Mouse (Mus musculus) lung, postnatal 25 days (tissue): ENCODE results near the gene Med22.
"Not testable (repeated sequence)": the region's sequence is repeated elsewhere in the genome, so short reads cannot be mapped to it uniquely, and the experiment has no call there.

Source experiments
- DNase-seq: peaks from one replicate; pipeline ENCODE4 v3.0.0; 2022; ENCODE audit warnings: low spot score

Med22 gene

GRCm38 (mm10) chr2:26915927-26916728 lies 5.7 kb upstream of the Med22 start, which contains the start of the genes Surf2 and Surf1:
Gene Surf2, plus strand, starts transcription at chr2:26916367.
Gene Surf1, minus strand, starts transcription at chr2:26916530.
- DNase-seq = peak; percentile 83

- DNase-seq = no peak
These were observed 3.9 kb upstream of the Med22 start for GRCm38 (mm10) chr2:26914148-26914941.

GRCm38 (mm10) chr2:26913416-26914147 lies 3.1 kb upstream of the Med22 start:
- DNase-seq = no peak

DNA sequence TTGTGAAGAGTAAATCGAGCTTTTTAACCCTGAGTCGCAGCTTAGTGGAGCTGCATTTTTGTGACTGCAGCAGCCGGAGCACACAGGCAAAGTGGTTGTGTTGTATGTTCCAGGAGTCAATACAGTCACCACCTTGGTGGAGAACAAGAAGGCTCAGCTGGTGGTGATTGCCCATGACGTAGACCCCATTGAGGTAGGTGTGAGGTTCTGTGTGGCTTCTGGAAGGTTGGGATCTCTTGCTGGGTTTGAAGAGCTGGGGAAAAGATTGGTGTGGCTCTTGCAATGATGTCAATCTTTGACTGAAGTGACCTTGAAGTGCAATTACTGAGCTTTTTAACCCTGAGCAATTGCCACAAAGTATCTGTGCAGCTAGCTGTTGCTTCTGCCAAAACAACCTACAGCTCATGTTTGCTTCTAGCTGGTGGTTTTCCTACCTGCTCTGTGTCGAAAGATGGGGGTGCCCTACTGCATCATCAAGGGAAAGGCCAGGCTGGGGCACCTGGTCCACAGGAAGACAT lies 1.8 kb upstream of the Med22 start:
- no peak for DNase-seq

DNA sequence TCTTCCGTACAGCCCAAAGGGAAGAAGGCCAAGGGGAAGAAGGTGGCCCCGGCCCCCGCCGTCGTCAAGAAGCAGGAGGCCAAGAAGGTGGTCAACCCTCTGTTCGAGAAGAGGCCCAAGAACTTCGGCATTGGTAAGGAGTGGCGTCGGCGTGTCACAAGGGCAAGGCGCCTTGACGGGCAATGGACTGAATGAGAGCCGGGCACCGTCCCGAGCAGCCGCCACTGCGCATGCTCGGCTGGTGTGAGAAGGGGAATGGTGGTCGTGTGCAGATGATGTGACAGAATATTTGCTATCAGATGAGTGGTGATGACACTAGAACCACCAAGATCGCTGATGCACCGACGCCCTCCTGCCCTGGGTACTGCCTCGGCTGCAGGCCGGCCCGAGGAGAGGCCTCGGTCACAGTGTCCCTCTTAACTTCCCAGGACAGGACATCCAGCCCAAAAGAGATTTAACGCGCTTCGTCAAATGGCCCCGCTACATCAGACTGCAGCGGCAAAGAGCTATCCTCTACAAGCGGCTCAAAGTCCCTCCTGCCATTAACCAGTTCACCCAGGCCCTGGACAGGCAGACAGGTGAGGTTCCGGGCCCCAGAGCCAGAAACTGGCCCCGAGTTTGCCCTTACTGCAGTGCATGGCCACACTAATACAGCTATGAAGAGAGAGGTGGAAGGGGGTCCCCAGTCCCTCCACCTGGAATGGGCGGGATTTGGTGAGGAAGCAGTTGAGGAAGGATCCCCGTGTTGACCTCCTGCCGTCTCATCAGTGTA lies 703 bp upstream of the Med22 start:
- DNase-seq = peak; percentile 34

- DNase-seq = no peak
These were observed 1.1 kb downstream of the Med22 start for GRCm38 (mm10) chr2:26909387-26909784.

- no peak for DNase-seq
These were observed 1.6 kb downstream of the Med22 start for GRCm38 (mm10) chr2:26908710-26909386.

- peak; percentile 45 for DNase-seq
These were observed 3.4 kb downstream of the Med22 start for GRCm38 (mm10) chr2:26907109-26907508.

- no peak for DNase-seq
These were observed 4.0 kb downstream of the Med22 start for GRCm38 (mm10) chr2:26906431-26906830.

GRCm38 (mm10) chr2:26905936-26906335 lies 4.5 kb downstream of the Med22 start:
- DNase-seq = no peak

DNA sequence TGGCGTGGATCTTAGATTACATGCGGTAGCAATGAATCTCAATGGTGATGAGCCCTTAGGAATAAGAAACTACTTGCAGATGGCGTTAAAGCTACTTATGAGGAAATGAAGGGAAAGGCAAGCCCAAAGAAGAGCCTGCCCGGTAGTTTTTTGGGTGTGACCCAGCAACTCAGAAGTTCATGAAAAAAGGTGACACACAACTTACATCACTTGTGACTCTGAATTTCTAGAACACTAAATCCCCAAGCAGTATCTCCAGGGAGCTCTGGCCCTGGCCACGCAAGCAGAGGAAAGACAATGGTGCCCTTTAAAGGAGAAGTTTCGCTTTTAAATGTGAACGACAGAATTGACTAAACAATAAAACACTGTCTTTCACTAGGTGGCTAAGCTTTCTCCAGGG lies 7.2 kb downstream of the Med22 start:
- no peak for DNase-seq

GRCm38 (mm10) chr2:26902467-26903220 lies 7.8 kb downstream of the Med22 start, which contains the start of gene Surf6:
Gene Surf6, minus strand, starts transcription at chr2:26902879.
- DNase-seq = peak; percentile 97

- DNase-seq = no peak
These were observed 8.6 kb downstream of the Med22 start for GRCm38 (mm10) chr2:26901834-26902400.

DNA sequence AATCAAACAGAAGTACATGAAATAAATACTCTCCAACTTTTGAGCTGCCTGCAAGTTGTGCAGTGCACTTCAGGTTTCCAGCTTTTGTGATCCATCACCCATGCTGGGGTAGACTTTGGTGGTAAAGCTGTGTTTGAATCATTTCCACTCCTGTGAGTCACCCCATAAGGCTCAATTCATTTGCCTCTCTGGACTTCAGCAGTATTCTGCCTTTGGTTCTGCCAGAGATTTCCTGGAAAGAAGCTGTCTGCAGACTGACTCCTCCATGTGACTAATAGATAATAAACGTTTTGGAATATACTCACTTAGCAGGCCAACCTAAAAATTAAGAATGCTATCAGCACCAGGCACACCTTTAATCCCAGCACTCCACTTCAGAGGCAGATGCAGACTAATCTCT lies 9.7 kb downstream of the Med22 start:
- DNase-seq = no peak

DNA sequence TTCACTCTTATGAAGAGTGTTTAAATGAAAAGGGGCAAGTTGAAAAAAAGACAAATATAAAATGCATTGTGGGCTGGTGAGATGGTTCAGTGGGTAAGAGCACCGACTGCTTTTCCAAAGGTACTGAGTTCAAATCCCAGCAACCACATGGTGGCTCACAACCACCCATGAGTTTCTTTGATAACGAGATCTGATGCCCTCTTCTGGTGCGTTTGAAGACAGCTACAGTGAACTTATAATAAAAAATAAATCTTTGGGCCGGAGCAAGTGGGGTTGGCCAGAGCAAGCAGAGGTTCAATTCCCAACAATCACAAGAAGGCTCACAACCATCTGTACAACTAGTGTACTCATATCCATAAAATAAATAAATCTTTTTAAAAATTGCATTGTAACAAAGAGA lies 14.6 kb downstream of the Med22 start:
- DNase-seq = no peak

GRCm38 (mm10) chr2:26886170-26886569 lies 24.3 kb downstream of the Med22 start:
- DNase-seq = not testable (repeated sequence)

DNA sequence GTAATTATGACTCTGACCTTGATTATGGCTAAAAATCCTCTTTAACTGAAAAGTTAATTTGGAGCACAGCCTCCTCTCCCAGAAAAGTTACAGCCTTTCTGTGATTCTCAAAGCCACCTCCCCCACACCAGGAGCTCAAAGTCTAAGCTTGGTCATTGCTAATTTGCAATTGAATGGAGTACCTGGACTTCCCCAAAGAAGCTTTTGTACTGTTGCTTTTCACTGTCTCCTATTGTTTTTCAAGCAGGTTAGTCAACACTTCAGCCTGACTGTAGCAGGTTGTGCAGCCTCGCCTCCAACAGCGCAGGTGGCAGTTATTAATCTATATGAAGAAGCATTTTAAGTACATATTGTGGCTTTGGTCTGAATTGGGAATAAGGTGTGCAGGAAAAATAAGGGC lies 24.9 kb downstream of the Med22 start:
- DNase-seq = not testable (repeated sequence)

GRCm38 (mm10) chr2:26878571-26878970 lies 31.9 kb downstream of the Med22 start:
- DNase-seq = no peak

DNA sequence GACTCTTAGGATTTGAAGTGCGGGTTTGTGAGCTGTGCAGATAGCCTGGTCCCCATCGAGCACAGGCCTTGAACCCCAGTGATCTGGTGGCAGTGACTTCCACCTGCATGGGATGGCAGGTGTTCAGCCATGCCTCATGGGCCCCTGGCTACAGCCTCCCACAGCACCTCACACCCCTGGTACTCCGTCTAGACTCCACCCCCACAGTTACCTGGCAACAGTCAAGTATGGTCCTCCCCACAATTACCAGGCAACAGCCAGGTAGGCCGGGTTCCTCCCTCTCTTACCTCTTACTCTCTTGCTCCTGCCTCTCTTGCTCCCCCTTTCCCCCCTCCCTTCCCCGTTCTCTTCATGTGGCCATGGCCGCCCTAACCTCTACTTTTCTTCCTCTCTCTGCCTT lies 39.8 kb downstream of the Med22 start:
- no peak for DNase-seq

GRCm38 (mm10) chr2:26864879-26865278 lies 45.6 kb downstream of the Med22 start, which contains the start of gene Abo:
Gene Abo, minus strand, starts transcription at chr2:26864979.
- DNase-seq = no peak
